ENCODE assay signal across 8 mouse cellular contexts in the genomic region with DNA sequence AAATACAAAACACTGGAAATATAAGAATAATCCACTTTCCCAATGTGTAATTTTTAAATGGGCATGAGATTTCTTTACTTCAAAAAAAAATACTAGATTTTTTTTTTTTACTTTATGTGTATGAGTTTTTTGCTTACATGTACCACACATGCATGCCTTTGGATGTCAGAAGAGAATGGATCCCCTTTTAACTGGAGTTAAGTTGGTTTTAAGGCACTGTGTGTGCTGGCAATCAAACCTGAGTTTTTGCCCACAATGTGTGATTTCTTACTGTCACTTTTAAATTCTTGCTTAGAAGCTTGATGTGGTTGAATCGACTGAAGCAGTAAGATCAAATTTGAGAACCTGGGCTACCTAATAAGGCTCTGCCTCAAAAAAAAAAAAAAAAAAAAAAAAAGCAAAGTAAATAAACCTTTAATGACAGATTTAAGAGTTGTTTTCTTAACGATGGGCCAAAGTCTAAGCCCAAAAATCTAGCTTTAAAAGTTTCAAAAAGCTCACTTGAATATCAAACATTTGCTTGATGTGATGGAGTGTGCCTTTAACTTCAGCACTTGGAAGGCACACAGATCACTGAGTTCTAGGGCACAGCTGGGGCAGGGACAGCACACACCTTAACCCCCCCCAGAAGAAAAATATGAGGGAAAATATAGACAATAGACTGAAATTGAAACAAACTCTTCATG. TPM values are rescaled to one million over a fixed set of nuclear protein-coding genes. Genes with fewer than 3 reads are reported as not detected.
DNase-seq lines count a peak whose midpoint lies in the region; ATAC-seq and TF ChIP-seq lines count a peak whose summit lies in the region.

No protein-coding gene starts in this region.

- H3K4me2 ChIP-seq in hindbrain, embryonic 12.5 days (replicated peaks), result peak overlapping the region; percentile 62; the same call in 1 of the 2 replicates
- H3K4me2 ChIP-seq in hindbrain, embryonic 16.5 days (ENCODE audit: low read length), result no peak overlapping the region
- peak overlapping the region; percentile 85 for H3K4me2 ChIP-seq in forebrain, embryonic 14.5 days (ENCODE audit: low read length)
- H3K4me2 ChIP-seq in liver, embryonic 14.5 days (ENCODE audit: low read depth), result peak overlapping the region; percentile 92

- DNase-seq in ES-E14 (ENCODE audit: low read depth, low spot score), result no peak
- no peak for DNase-seq in forebrain, embryonic 14.5 days (ENCODE audit: low spot score)
- no peak for DNase-seq in liver, embryonic 14.5 days (ENCODE audit: low read depth in 3 of 3, low spot score in 3 of 3)
- DNase-seq in spleen, postnatal 4 days (ENCODE audit: low spot score in 2 of 2), result no peak
- DNase-seq in Muller cell, postnatal 12 days (ENCODE audit: inconsistent ontology term), result no peak
- no peak for DNase-seq in natural killer cell, adult 2 months (ENCODE audit: low spot score in 2 of 2)

- no peaks in the 10 kb centered on the region for H3K36me3 ChIP-seq in hindbrain, embryonic 12.5 days
- H3K36me3 ChIP-seq in hindbrain, embryonic 16.5 days (ENCODE audit: control insufficient read depth, insufficient read depth, low read length), result no peaks in the 10 kb centered on the region
- H3K36me3 ChIP-seq in ES-E14 (ENCODE audit: control insufficient read depth, insufficient read depth, low read length, poor library complexity, severe bottlenecking), result peaks cover 4% of the 10 kb centered on the region; the same call in 1 of the 2 replicates
- no peaks in the 10 kb centered on the region for H3K36me3 ChIP-seq in forebrain, embryonic 14.5 days (ENCODE audit: control insufficient read depth, insufficient read depth, low read length)
- peaks cover 8% of the 10 kb centered on the region for H3K36me3 ChIP-seq in liver, embryonic 14.5 days (replicated peaks; ENCODE audit: control insufficient read depth, insufficient read depth, low read depth)

- H3K4me1 ChIP-seq in hindbrain, embryonic 12.5 days, result peaks cover 20% of the 10 kb centered on the region
- peaks cover 19% of the 10 kb centered on the region for H3K4me1 ChIP-seq in hindbrain, embryonic 16.5 days (ENCODE audit: control insufficient read depth, insufficient read depth, low read depth, low read length)
- peaks cover 0 to 8% of the 10 kb centered on the region in 2 experiments; a peak in 2 of 4 replicates for H3K4me1 ChIP-seq in ES-E14 (ENCODE audit: control insufficient read depth in 2 of 2, insufficient read depth in 2 of 2, low read length in 2 of 2, poor library complexity in 1 of 2)
- H3K4me1 ChIP-seq in forebrain, embryonic 14.5 days (ENCODE audit: control insufficient read depth, insufficient read depth, low read length), result peaks cover 9% of the 10 kb centered on the region; the same call in 1 of the 2 replicates
- peaks cover 7 to 15% of the 10 kb centered on the region in 2 experiments for H3K4me1 ChIP-seq in liver, embryonic 14.5 days (replicated peaks; ENCODE audit: control insufficient read depth in 2 of 2, insufficient read depth in 2 of 2, low read length in 1 of 2)

- no peak for TF ChIP-seq EP300 in liver, embryonic 14.5 days (IDR thresholded peaks at IDR 0.05; ENCODE audit: low read depth)

- no peak for ATAC-seq in hindbrain, embryonic 12.5 days (ENCODE audit: low FRiP score)
- ATAC-seq in hindbrain, embryonic 16.5 days, result no peak
- ATAC-seq in forebrain, embryonic 14.5 days, result no peak
- ATAC-seq in liver, embryonic 14.5 days (ENCODE audit: insufficient read depth), result no peak

- H3K9me3 ChIP-seq in hindbrain, embryonic 12.5 days (replicated peaks), result no peaks in the 10 kb centered on the region
- H3K9me3 ChIP-seq in hindbrain, embryonic 16.5 days (ENCODE audit: control insufficient read depth, low read length), result no peaks in the 10 kb centered on the region
- no peaks in the 10 kb centered on the region for H3K9me3 ChIP-seq in ES-E14 (ENCODE audit: control insufficient read depth, insufficient read depth, low read depth, low read length)
- no peaks in the 10 kb centered on the region for H3K9me3 ChIP-seq in forebrain, embryonic 14.5 days (replicated peaks; ENCODE audit: control insufficient read depth, low read length)
- no peaks in the 10 kb centered on the region for H3K9me3 ChIP-seq in liver, embryonic 14.5 days (ENCODE audit: control insufficient read depth, low read length)

- H3K4me3 ChIP-seq in hindbrain, embryonic 12.5 days, result no peak overlapping the region
- H3K4me3 ChIP-seq in hindbrain, embryonic 16.5 days (ENCODE audit: low read length), result no peak overlapping the region
- peak overlapping the region; percentile 7 to 25; a peak in 2 of 4 replicates for H3K4me3 ChIP-seq in ES-E14 (ENCODE audit: insufficient read depth in 1 of 2, low read depth in 1 of 2, low read length in 2 of 2, poor library complexity in 1 of 2, severe bottlenecking in 1 of 2)
- H3K4me3 ChIP-seq in forebrain, embryonic 14.5 days (ENCODE audit: low read depth, low read length), result no peak overlapping the region
- peak overlapping the region; percentile 31 to 99; a peak in 3 of 4 replicates for H3K4me3 ChIP-seq in liver, embryonic 14.5 days (ENCODE audit: insufficient read depth in 1 of 2, low read depth in 2 of 2, low read length in 2 of 2)

- no peaks in the 10 kb centered on the region for H3K27me3 ChIP-seq in hindbrain, embryonic 12.5 days
- no peaks in the 10 kb centered on the region for H3K27me3 ChIP-seq in hindbrain, embryonic 16.5 days (replicated peaks; ENCODE audit: control insufficient read depth, insufficient read depth, low read length)
- H3K27me3 ChIP-seq in forebrain, embryonic 14.5 days (replicated peaks; ENCODE audit: control insufficient read depth, insufficient read depth, low read length), result no peaks in the 10 kb centered on the region
- no peaks in the 10 kb centered on the region for H3K27me3 ChIP-seq in liver, embryonic 14.5 days (ENCODE audit: control insufficient read depth, insufficient read depth, low read length)

- no peak overlapping the region for H3K27ac ChIP-seq in hindbrain, embryonic 12.5 days
- no peak overlapping the region for H3K27ac ChIP-seq in hindbrain, embryonic 16.5 days (ENCODE audit: low read depth, low read length)
- H3K27ac ChIP-seq in ES-E14 (ENCODE audit: insufficient read depth, low read depth, low read length, poor library complexity, severe bottlenecking), result no peak overlapping the region
- no peak overlapping the region for H3K27ac ChIP-seq in forebrain, embryonic 14.5 days (ENCODE audit: low read depth, low read length)
- no peak overlapping the region for H3K27ac ChIP-seq in liver, embryonic 14.5 days

- in situ Hi-C loops in ES-E14 (cut with MboI; ENCODE audit: low sequenced_read_pairs in 2 of 2, unreplicated experiment in 2 of 2), result no loop called here

- 79% methylated on average over 2 of the region's 2 CpGs for WGBS in hindbrain, embryonic 12.5 days
- WGBS in hindbrain, embryonic 16.5 days, result 65% methylated on average over 2 of the region's 2 CpGs
- 64% methylated on average over 2 of the region's 2 CpGs for WGBS in forebrain, embryonic 14.5 days
- WGBS in liver, embryonic 14.5 days (ENCODE audit: insufficient replicate concordance), result 32% methylated on average over 2 of the region's 2 CpGs

- no peak for TF ChIP-seq CTCF in liver, embryonic 14.5 days (IDR thresholded peaks at IDR 0.05; ENCODE audit: low read depth)

- H3K9ac ChIP-seq in hindbrain, embryonic 12.5 days, result no peak overlapping the region
- no peak overlapping the region for H3K9ac ChIP-seq in hindbrain, embryonic 16.5 days (ENCODE audit: low read depth, low read length)
- H3K9ac ChIP-seq in ES-E14 (ENCODE audit: insufficient read depth, low read depth, low read length, poor library complexity, severe bottlenecking), result no peak overlapping the region; the same call in 1 of the 2 replicates
- no peak overlapping the region for H3K9ac ChIP-seq in forebrain, embryonic 14.5 days (ENCODE audit: low read length)
- no peak overlapping the region; the same call in 1 of the 2 replicates for H3K9ac ChIP-seq in liver, embryonic 14.5 days (replicated peaks)

TF ChIP-seq in ES-E14, 5 proteins besides CTCF, POLR2A, EP300 and RAD21:
- TF ChIP-seq MAFK (IDR thresholded peaks at IDR 0.05; ENCODE audit: insufficient read depth, low read depth, low read length) (no peak), ZNF384 (IDR thresholded peaks at IDR 0.05; ENCODE audit: low read depth, low read length) (no peak), ZC3H11A (IDR thresholded peaks at IDR 0.05; ENCODE audit: borderline replicate concordance, low read depth, low read length) (no peak), HCFC1 (IDR thresholded peaks at IDR 0.05; ENCODE audit: borderline replicate concordance, insufficient read depth, low read length) (no peak), CHD2 (IDR thresholded peaks at IDR 0.05; ENCODE audit: low read depth, low read length) (no peak)
TF ChIP-seq in ES-E14: peak in this region for 0.

RNA-seq across cellular contexts. Expression of gene Eif3a, which starts 2.9 kb away (rescaled TPM):
- 126 and 129 TPM in 2 replicates for polyA plus RNA-seq in hindbrain, embryonic 12.5 days (2016; fragmentation: Nextera tagmentation; extraction: Ambion mirVana)
- polyA plus RNA-seq in hindbrain, embryonic 16.5 days (2015; fragmentation: Nextera tagmentation; extraction: Ambion mirVana), result 102 and 103 TPM in 2 replicates
- total RNA-seq in ES-E14 (2012; rRNA removed), result 234 and 237 TPM in 2 replicates
- polyA plus RNA-seq in forebrain, embryonic 14.5 days (2014; fragmentation: Nextera tagmentation; extraction: Ambion mirVana), result 107 and 115 TPM in 2 replicates
- 37.6 and 96.1 TPM in 2 replicates for polyA plus RNA-seq in liver, embryonic 14.5 days (2012; rRNA removed)
- polyA plus RNA-seq in liver, embryonic 14.5 days (2014; fragmentation: Nextera tagmentation; extraction: Ambion mirVana), result 95.1 and 103 TPM in 2 replicates

RNA-seq across cellular contexts. Expression of gene Fam45a, which starts 23.8 kb away (rescaled TPM):
- 38.2 and 43.5 TPM in 2 replicates for polyA plus RNA-seq in hindbrain, embryonic 12.5 days (2016; fragmentation: Nextera tagmentation; extraction: Ambion mirVana)
- 42.4 and 46.8 TPM in 2 replicates for polyA plus RNA-seq in hindbrain, embryonic 16.5 days (2015; fragmentation: Nextera tagmentation; extraction: Ambion mirVana)
- total RNA-seq in ES-E14 (2012; rRNA removed), result 15.6 and 17.0 TPM in 2 replicates
- 49.7 and 54.1 TPM in 2 replicates for polyA plus RNA-seq in forebrain, embryonic 14.5 days (2014; fragmentation: Nextera tagmentation; extraction: Ambion mirVana)
- 8.5 and 11.8 TPM in 2 replicates for polyA plus RNA-seq in liver, embryonic 14.5 days (2012; rRNA removed)
- 25.7 and 29.3 TPM in 2 replicates for polyA plus RNA-seq in liver, embryonic 14.5 days (2014; fragmentation: Nextera tagmentation; extraction: Ambion mirVana)

RNA-seq across cellular contexts. Expression of gene Nanos1, which starts 31.8 kb away (rescaled TPM):
- polyA plus RNA-seq in hindbrain, embryonic 12.5 days (2016; fragmentation: Nextera tagmentation; extraction: Ambion mirVana), result 9.0 and 9.6 TPM in 2 replicates
- polyA plus RNA-seq in hindbrain, embryonic 16.5 days (2015; fragmentation: Nextera tagmentation; extraction: Ambion mirVana), result 16.1 and 16.5 TPM in 2 replicates
- total RNA-seq in ES-E14 (2012; rRNA removed), result 5.4 and 6.9 TPM in 2 replicates
- polyA plus RNA-seq in forebrain, embryonic 14.5 days (2014; fragmentation: Nextera tagmentation; extraction: Ambion mirVana), result 16.1 and 16.3 TPM in 2 replicates
- 1.00 and 1.3 TPM in 2 replicates for polyA plus RNA-seq in liver, embryonic 14.5 days (2012; rRNA removed)
- 1.2 and 1.9 TPM in 2 replicates for polyA plus RNA-seq in liver, embryonic 14.5 days (2014; fragmentation: Nextera tagmentation; extraction: Ambion mirVana)

Comparison
In these comparisons a context has a peak if more than half of its experiments do, and no peak if none do; other contexts are left out.
1. H3K4me3 ChIP-seq: peak in ES-E14 (2 of 2) and liver, embryonic 14.5 days (2 of 2); none in hindbrain, embryonic 12.5 days (single experiment), hindbrain, embryonic 16.5 days (single experiment) and forebrain, embryonic 14.5 days (single experiment).